Mouse (Mus musculus) forebrain, embryonic 11.5 days (tissue): ENCODE data around the gene Wwc2. TPM values are rescaled to one million over a fixed set of nuclear protein-coding genes. Genes with fewer than 3 reads are reported as not detected.

Experiments
- ATAC-seq: fragments of 200-750 bp; cut with Nextera tagmentation; replicated peaks from 2 replicates; pipeline ENCODE4 v1.8.0; 2017; ENCODE audit warnings: moderate TSS enrichment; ENCODE audit not compliant: low FRiP score
- DNase-seq: peaks from one replicate; pipeline ENCODE4 v3.0.0-alpha.2; 2017; ENCODE audit warnings: low spot score
- H3K27ac ChIP-seq: fragments of 300-500 bp; sonication (generic); 2 replicates; pipeline ENCODE4 v1.5.1; 2014; ENCODE audit warnings: low read depth, low read length
- H3K27me3 ChIP-seq: fragments of 300-500 bp; sonication (generic); 2 replicates; pipeline ENCODE4 v1.6.1; 2014; ENCODE audit warnings: mild to moderate bottlenecking, low read length, mixed read lengths; ENCODE audit not compliant: control insufficient read depth, insufficient read depth
- H3K36me3 ChIP-seq: fragments of 300-500 bp; sonication (generic); 2 replicates; pipeline ENCODE4 v1.6.1; 2014; ENCODE audit warnings: mild to moderate bottlenecking, low read length, moderate library complexity, mixed read lengths; ENCODE audit not compliant: control insufficient read depth, insufficient read depth
- H3K4me1 ChIP-seq: fragments of 300-500 bp; sonication (generic); replicated peaks from 2 replicates; pipeline ENCODE4 v1.6.1; 2014; ENCODE audit warnings: low read length, mixed read lengths; ENCODE audit not compliant: control insufficient read depth, insufficient read depth
- H3K4me2 ChIP-seq: fragments of 300-500 bp; sonication (generic); 2 replicates; pipeline ENCODE4 v1.6.1; 2014; ENCODE audit warnings: low read depth, mild to moderate bottlenecking, low read length, moderate library complexity, mixed read lengths; ENCODE audit not compliant: severe bottlenecking
- H3K4me3 ChIP-seq: fragments of 300-500 bp; sonication (generic); 2 replicates; pipeline ENCODE4 v1.5.1; 2014; ENCODE audit warnings: low read depth, low read length
- H3K9ac ChIP-seq: fragments of 300-500 bp; sonication (generic); 2 replicates; pipeline ENCODE4 v1.6.1; 2014; ENCODE audit warnings: low read length
- H3K9me3 ChIP-seq: fragments of 300-500 bp; sonication (generic); 2 replicates; pipeline ENCODE4 v1.6.1; 2016; ENCODE audit warnings: low read length, mixed read lengths; ENCODE audit not compliant: control insufficient read depth
- WGBS: fragments of 180-500 bp; shearing (Covaris S2); extraction: QIAGEN DNeasy Blood & Tissue Kit; methylation state at CpG from one replicate; pipeline ENCODE4 v1.1.7; 2014; 5-methylcytosine and 5-hydroxymethylcytosine counted together
- polyA plus RNA-seq: library from polyadenylated mRNA; unstranded; fragments of >200 nt; fragmentation: Nextera tagmentation; extraction: Ambion mirVana; gene quantifications from 2 replicates; pipeline ENCODE4 v1.2.1, GENCODE M21; 2014

Wwc2 gene
- polyA plus RNA-seq = 9.4 and 10.3 TPM in 2 replicates

DNA sequence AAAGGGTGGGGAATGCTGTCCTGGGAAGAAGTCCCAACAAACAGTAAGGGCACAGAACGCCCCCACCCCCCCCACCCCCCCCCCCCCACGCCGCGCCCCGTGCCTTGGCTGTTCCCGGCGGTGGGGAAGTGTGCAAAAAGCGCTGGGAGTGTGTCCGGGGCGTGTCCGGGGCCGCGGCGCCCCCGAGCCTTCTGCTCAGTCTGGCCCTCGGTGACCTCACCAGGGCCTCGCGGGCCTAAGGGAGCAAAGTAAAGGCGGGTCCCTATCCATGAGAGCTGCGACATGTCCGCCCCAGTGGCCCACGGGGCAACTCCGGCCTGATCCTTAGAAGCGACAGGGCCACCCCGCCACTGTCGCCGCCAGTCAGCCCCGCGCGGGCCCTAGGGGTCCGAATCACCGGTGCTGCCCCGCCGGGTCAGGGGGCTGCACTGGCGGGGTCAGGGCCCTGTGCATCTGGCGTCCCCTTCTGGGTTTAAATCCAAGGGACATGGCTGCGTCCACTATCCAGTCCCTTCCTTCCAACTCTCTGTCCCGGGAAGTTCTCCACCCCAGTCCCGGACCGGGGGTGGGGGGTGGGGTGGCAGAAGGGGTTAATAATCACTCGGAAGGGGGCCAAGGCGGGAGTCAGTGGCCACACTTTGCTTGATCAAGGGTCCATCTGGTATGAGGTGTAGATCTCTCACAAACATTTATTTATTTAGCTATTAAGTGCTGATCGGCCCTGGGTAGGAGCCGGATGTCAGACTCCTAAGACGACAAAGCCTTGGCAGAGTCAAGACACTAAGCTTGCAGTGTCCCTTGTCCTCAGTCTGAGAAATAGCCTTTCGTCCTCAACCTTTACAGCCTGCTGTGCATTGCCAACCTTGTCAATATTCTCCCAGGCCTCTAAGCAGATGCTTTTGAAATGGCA lies at the start of gene Wwc2:
Gene Wwc2 (minus strand): TSS at position 14 of the 910 bp plus-strand sequence.
- Histone ChIP-seq H3K9ac (peak within 1 kb of the TSS; percentile 71), H3K27ac (peak within 1 kb of the TSS; percentile 77), H3K4me1 (peaks cover 4% of the 10 kb centered on the region; the same call in 1 of the 2 replicates), H3K27me3 (no peaks in the 10 kb centered on the region), H3K4me2 (peak within 1 kb of the TSS; percentile 82), H3K36me3 (no peaks in the 10 kb centered on the region), H3K9me3 (no peaks in the 10 kb centered on the region), H3K4me3 (peak within 1 kb of the TSS; percentile 63)
- 1% methylated on average over 30 of the region's 46 CpGs for WGBS
- ATAC-seq (peak; percentile 69), DNase-seq (peak; percentile 80)

GRCm38 (mm10) chr8:48038261-48038934 lies 47.7 kb upstream of the Wwc2 start:
- no peaks in the 10 kb centered on the region for H3K9me3 ChIP-seq
- WGBS = 79% methylated on average over 7 of the region's 7 CpGs
- H3K4me1 ChIP-seq = no peaks in the 10 kb centered on the region
- H3K27me3 ChIP-seq = no peaks in the 10 kb centered on the region
- DNase-seq (no peak), ATAC-seq (no peak)
- no peak overlapping the region for H3K4me2 ChIP-seq
- no peak overlapping the region for H3K4me3 ChIP-seq
- no peak overlapping the region for H3K27ac ChIP-seq
- no peak overlapping the region for H3K9ac ChIP-seq
- H3K36me3 ChIP-seq = no peaks in the 10 kb centered on the region

GRCm38 (mm10) chr8:48032046-48032445 lies 41.3 kb upstream of the Wwc2 start:
- 60% methylated on average over 2 of the region's 2 CpGs for WGBS
- ATAC-seq (no peak), DNase-seq (no peak)
- H3K4me2 ChIP-seq = no peak overlapping the region
- no peak overlapping the region for H3K4me3 ChIP-seq
- no peaks in the 10 kb centered on the region for H3K9me3 ChIP-seq
- no peak overlapping the region for H3K9ac ChIP-seq
- H3K27ac ChIP-seq = no peak overlapping the region
- H3K27me3 ChIP-seq = no peaks in the 10 kb centered on the region
- no peaks in the 10 kb centered on the region for H3K36me3 ChIP-seq
- H3K4me1 ChIP-seq = no peaks in the 10 kb centered on the region

- Histone ChIP-seq H3K4me2 (no peak overlapping the region), H3K27ac (no peak overlapping the region), H3K36me3 (no peaks in the 10 kb centered on the region), H3K4me1 (no peaks in the 10 kb centered on the region), H3K9me3 (no peaks in the 10 kb centered on the region), H3K4me3 (no peak overlapping the region), H3K9ac (no peak overlapping the region), H3K27me3 (no peaks in the 10 kb centered on the region)
- 80% methylated on average over 1 of the region's 1 CpGs for WGBS
- no peak for DNase-seq
- ATAC-seq = no peak
Observed at GRCm38 (mm10) chr8:48030667-48031066, 39.9 kb upstream of the Wwc2 start.

DNA sequence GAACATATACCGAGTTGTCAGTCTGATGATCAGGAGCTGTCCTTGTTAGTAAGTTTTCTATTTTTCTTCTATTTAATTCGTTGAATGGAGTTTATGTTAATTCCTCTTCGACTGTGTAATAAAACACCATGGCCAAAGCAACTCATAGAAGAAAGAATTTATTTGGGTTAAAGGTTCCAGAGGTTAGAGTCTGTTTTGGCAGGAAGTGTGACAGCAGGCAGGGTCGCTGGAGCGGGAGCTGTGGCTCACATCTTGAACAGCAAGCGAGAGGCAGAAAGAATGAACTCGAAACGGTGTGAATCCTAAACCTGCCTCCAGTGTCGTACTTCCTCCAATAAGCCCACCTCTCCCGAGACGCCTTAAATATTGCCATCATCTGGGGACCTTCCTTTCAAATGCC lies 36.1 kb upstream of the Wwc2 start:
- DNase-seq = no peak
- Histone ChIP-seq H3K27me3 (no peaks in the 10 kb centered on the region), H3K4me3 (no peak overlapping the region), H3K9me3 (no peaks in the 10 kb centered on the region), H3K36me3 (no peaks in the 10 kb centered on the region), H3K9ac (no peak overlapping the region), H3K27ac (no peak overlapping the region), H3K4me2 (no peak overlapping the region), H3K4me1 (no peaks in the 10 kb centered on the region)
- no peak for ATAC-seq
- WGBS = 74% methylated on average over 11 of the region's 11 CpGs

DNA sequence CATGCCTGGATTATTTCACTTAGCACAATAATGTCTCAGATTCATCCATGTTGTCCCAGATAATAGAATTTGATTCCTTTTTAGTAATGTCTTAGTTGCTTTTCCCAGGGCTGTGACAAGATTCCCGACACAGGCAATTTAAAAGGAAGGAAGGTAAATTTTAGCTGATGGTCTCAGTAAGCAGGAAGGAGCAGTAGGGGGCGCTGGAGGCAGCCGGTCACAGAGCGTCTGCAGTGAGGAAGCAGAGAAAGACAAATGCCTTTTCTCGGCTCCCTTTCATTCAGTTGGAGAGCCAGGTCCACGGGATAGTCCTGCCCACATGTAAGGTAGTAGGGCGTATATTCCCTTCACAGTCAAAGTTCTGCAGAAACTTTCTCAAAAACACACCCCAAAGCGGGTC lies 32.5 kb upstream of the Wwc2 start:
- DNase-seq (no peak), ATAC-seq (no peak)
- no peaks in the 10 kb centered on the region for H3K36me3 ChIP-seq
- H3K4me2 ChIP-seq = no peak overlapping the region
- H3K27me3 ChIP-seq = no peaks in the 10 kb centered on the region
- no peak overlapping the region for H3K9ac ChIP-seq
- WGBS = 78% methylated on average over 8 of the region's 8 CpGs
- no peaks in the 10 kb centered on the region for H3K9me3 ChIP-seq
- H3K27ac ChIP-seq = no peak overlapping the region
- no peaks in the 10 kb centered on the region for H3K4me1 ChIP-seq
- H3K4me3 ChIP-seq = no peak overlapping the region

GRCm38 (mm10) chr8:48019737-48020136 lies 29.0 kb upstream of the Wwc2 start:
- H3K9ac ChIP-seq = no peak overlapping the region
- no peaks in the 10 kb centered on the region for H3K4me1 ChIP-seq
- H3K36me3 ChIP-seq = no peaks in the 10 kb centered on the region
- no peaks in the 10 kb centered on the region for H3K27me3 ChIP-seq
- ATAC-seq = no peak
- no peak overlapping the region for H3K27ac ChIP-seq
- no peaks in the 10 kb centered on the region for H3K9me3 ChIP-seq
- H3K4me2 ChIP-seq = no peak overlapping the region
- 96% methylated on average over 2 of the region's 2 CpGs for WGBS
- no peak overlapping the region for H3K4me3 ChIP-seq
- no peak for DNase-seq

DNA sequence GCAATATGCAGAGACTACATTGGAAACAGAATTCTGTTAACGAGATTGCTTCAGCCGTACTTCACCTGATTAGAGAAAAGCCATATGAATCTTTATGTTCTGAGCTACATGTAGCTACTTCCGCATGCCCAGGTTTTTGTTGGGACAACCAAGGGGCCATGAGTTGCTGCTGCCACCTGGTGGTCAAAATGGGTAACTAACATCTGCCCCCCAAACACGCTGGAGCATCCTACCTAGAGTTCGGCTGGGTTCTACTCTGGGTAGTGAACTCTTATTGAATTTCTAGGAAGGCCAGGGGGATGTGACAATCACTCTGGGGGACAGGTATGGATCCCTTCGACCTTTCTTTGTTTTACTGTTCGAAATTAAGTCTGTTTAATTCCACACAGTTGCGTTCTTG lies 25.8 kb upstream of the Wwc2 start:
- Histone ChIP-seq H3K4me1 (no peaks in the 10 kb centered on the region), H3K4me3 (no peak overlapping the region), H3K36me3 (no peaks in the 10 kb centered on the region), H3K9me3 (no peaks in the 10 kb centered on the region), H3K9ac (no peak overlapping the region), H3K27me3 (no peaks in the 10 kb centered on the region), H3K27ac (no peak overlapping the region), H3K4me2 (no peak overlapping the region)
- peak; percentile 87 for DNase-seq
- 28% methylated on average over 8 of the region's 8 CpGs for WGBS
- ATAC-seq = no peak
